Mouse (Mus musculus) liver, adult 2 months (tissue): ENCODE measurements around the gene Ecd. TPM values are rescaled to one million over a fixed set of nuclear protein-coding genes. Genes with fewer than 3 reads are reported as not detected.

Source experiments
- DNase-seq: peaks from one replicate; pipeline ENCODE4 v3.0.0-alpha.2; 2011; ENCODE audit warnings: low read depth, low spot score; ENCODE audit errors: extremely low read depth
- H3K27ac ChIP-seq: fragments of 200-500 bp; replicated peaks from 2 replicates; pipeline ENCODE4 v1.5.1; 2012; ENCODE audit warnings: low read depth, mild to moderate bottlenecking, control low read depth, inconsistent platforms, low read length; ENCODE audit not compliant: insufficient read depth
- H3K27me3 ChIP-seq: fragments of 200-500 bp; 2 replicates; pipeline ENCODE4 v1.6.1; 2012; ENCODE audit warnings: mild to moderate bottlenecking, moderate library complexity, low read length, inconsistent platforms; ENCODE audit not compliant: control insufficient read depth, insufficient read depth
- H3K36me3 ChIP-seq: fragments of 200-500 bp; 2 replicates; pipeline ENCODE4 v1.6.1; 2012; ENCODE audit warnings: low read length, inconsistent platforms; ENCODE audit not compliant: control insufficient read depth, insufficient read depth
- H3K4me1 ChIP-seq: fragments of 200-500 bp; 2 replicates; pipeline ENCODE4 v1.6.1; 2011; ENCODE audit warnings: low read length; ENCODE audit not compliant: control insufficient read depth, insufficient read depth
- H3K4me3 ChIP-seq: fragments of 200-500 bp; 2 replicates; pipeline ENCODE4 v1.5.1; 2011; ENCODE audit warnings: low read depth, mild to moderate bottlenecking, control low read depth, low read length, moderate library complexity; ENCODE audit not compliant: insufficient read depth
- H3K79me2 ChIP-seq: fragments of 200-500 bp; 2 replicates; pipeline ENCODE4 v1.6.1; 2012; ENCODE audit warnings: inconsistent platforms, mild to moderate bottlenecking, low read length, moderate library complexity; ENCODE audit not compliant: control insufficient read depth, insufficient read depth
- H3K9ac ChIP-seq: fragments of 200-500 bp; 2 replicates; pipeline ENCODE4 v1.6.1; 2012; ENCODE audit warnings: low read depth, mild to moderate bottlenecking, control low read depth, inconsistent platforms, low read length
- CTCF ChIP-seq: fragments of 200-500 bp; IDR thresholded peaks from 2 replicates; pipeline ENCODE4 v1.5.1; 2011; ENCODE audit warnings: low read depth, low read length, control low read depth
- POLR2A ChIP-seq: fragments of 200-500 bp; IDR thresholded peaks from 2 replicates; pipeline ENCODE4 v1.6.1; 2011; ENCODE audit warnings: low read length, control low read depth; ENCODE audit not compliant: insufficient read depth; ENCODE audit errors: extremely low read depth
- WGBS: fragments of 180-500 bp; shearing (Covaris S2); methylation state at CpG from one replicate; pipeline ENCODE4 v1.1.7; 2018; 5-methylcytosine and 5-hydroxymethylcytosine counted together
- polyA plus RNA-seq: library from polyadenylated mRNA; depleted of rRNA; stranded (reverse); fragments of >200 nt; gene quantifications from 2 replicates; pipeline ENCODE4 v1.2.3, GENCODE M21; 2012
- total RNA-seq: library from RNA; depleted of rRNA; stranded (reverse); fragments of >200 nt; gene quantifications from 2 replicates; pipeline ENCODE4 v1.2.3, GENCODE M21; 2014

Gene Ecd
- total and polyA plus RNA-seq, 2 experiments, result 13.6 to 16.7 TPM

DNA sequence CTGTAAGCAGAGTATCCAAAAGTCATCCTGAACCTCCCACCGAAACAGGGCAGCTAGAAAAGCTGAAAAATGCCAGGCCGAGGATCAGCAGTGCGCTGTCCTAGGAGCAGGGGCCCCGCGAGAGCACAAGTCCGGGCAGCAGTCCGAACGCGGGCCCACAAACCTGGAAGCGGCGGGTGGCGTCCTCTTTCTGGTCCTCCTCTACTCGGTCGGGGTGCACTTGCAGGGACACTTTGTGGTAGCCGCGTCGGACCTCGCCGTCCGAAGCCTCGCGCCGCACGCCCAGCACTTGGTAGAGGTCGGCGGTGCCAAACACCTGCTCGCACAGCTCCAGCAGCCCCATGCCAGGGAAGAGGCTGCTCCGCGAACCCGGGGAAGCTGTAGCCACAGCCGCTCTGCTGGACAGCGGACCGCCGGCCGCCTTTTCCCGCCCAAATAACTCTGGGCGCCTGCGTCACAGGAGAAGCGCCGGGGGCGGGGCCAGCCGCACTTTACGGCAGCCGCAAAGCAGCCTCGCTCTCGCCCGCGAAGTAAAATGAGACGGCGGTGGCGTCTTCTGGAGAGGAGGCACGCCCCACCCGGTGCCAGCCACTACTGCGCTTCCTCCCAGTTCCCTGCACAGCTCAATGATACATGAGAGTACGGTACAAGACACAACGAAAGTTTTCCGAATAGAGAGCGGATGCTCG, 40.7 kb upstream of the Ecd start, which contains the start of gene Dnajc9:
Gene Dnajc9, minus strand, starts transcription at position 470 of the 689 bp plus-strand sequence.
- H3K4me1 ChIP-seq, result peaks cover 6% of the 10 kb centered on the region; the same call in 1 of the 2 replicates
- H3K27me3 ChIP-seq, result no peaks in the 10 kb centered on the region
- H3K9ac ChIP-seq, result peak within 1 kb of the TSS; percentile 90
- DNase-seq, result peak; percentile 72
- no peak for TF ChIP-seq CTCF
- TF ChIP-seq POLR2A, result peak; percentile 59; the same call in 1 of the 2 replicates
- H3K4me3 ChIP-seq, result peak within 1 kb of the TSS; percentile 98
- 0 out of 2 replicates have a peak, but pooled peaks cover 3% of the 10 kb centered on the region for H3K79me2 ChIP-seq
- H3K36me3 ChIP-seq, result peaks cover 6% of the 10 kb centered on the region; the same call in 1 of the 2 replicates
- WGBS, result under 1% methylated on average over 59 of the region's 59 CpGs
- peak within 1 kb of the TSS; percentile 22 for H3K27ac ChIP-seq

DNA sequence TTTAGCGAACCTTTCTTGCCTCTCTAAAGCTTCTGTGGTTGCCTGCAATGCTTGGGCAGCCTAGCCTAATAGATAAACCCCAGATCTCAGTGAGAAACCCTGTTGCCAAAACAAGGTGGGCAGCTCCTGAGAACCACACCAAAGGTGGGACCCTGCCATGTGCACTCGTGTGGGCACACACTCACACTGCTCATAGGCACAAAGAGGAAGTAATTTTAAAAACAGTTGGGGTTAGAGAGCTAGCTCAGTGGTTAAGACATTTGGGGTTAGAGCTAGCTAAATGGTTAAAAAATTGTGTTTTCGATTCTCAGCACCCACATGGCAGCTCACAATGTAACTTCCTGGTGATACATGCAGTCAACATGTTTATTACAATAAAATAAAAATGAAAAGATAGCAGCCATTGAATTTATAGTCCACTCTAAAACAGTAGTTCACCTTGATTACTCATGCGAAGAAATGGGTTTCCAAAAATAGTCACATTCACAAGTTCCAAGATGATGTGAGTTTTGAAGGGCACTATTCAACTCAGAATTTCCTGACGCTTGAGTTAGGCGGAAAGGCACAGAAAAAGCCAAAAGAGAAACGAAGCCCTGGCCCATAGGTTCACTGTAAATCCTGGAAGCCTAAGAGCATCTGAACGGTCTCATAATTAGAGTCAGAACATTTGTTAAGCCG, 32.0 kb upstream of the Ecd start:
- WGBS, result 91% methylated on average over 9 of the region's 9 CpGs
- Histone ChIP-seq H3K27ac (no peak overlapping the region), H3K36me3 (peaks cover 14% of the 10 kb centered on the region), H3K27me3 (no peaks in the 10 kb centered on the region), H3K4me3 (no peak overlapping the region), H3K9ac (no peak overlapping the region), H3K79me2 (no peaks in the 10 kb centered on the region), H3K4me1 (no peaks in the 10 kb centered on the region)
- DNase-seq, result no peak
- TF ChIP-seq POLR2A (no peak), CTCF (no peak)

DNA sequence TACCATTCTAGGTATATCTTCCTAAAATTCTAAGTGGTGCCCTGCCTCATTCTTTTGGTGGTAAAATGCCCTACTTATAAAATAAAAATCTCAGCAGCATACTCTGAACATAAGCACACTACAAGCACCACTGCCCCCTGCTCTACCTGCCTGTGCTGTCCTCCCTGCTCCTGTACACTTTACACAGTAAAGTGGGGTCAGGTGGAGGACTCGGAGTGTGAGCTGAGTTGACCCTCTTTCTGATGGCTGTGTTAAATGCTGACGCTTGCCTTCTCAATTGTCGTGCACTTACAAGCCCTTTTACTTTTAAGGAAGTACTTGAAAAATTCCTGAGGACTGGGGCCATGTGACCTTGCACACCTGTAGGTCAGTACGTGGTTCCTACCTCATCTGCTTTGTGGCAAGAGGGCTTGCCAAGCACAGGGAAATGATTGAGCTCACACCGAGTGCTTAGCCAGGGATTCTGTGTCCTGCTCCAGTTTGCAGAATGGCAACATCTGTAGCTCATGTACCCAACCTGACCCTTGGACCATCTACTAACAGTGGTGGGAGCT, 31.2 kb upstream of the Ecd start:
- no peak for TF ChIP-seq CTCF
- TF ChIP-seq POLR2A, result no peak
- DNase-seq, result no peak
- no peak overlapping the region for H3K9ac ChIP-seq
- no peaks in the 10 kb centered on the region for H3K4me1 ChIP-seq
- H3K27me3 ChIP-seq, result no peaks in the 10 kb centered on the region
- no peaks in the 10 kb centered on the region for H3K79me2 ChIP-seq
- peaks cover 13% of the 10 kb centered on the region for H3K36me3 ChIP-seq
- 86% methylated on average over 5 of the region's 5 CpGs for WGBS
- H3K27ac ChIP-seq, result no peak overlapping the region
- no peak overlapping the region for H3K4me3 ChIP-seq

DNA sequence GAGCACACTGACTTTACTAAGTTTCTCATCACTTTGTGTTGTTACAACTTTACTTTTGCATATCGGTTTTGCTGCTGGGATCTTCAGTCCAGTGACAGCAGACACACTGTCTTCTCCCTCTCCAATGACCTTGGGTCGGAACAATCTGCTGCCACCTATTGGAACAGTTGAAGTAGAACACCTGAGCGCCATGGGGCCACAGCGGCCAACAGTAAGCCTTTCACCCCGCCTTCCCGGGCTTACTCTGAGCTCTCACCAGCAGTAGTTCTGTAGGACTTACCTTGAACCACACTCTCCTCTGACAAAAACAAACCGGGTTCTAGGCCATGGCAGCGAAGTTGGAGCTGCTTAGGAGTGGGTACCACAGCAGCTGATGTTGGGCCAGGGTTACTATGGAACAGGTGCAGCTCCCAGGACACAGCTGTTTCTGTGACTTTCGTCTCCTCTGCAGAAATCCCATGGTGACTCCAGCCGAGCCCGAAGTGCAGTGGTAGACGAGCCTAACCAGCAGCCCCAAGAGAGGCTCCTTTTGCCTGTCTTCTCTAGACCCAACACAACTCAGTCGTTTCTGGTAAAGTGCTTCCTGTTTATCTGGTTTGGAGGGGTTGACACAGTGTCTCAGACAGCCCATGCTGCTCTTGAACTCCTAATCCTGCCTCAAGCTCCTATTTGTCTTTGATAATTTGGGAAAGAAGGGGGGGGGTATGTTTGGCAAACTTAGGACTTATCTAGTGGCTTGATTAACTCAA, 30.6 kb upstream of the Ecd start:
- Histone ChIP-seq H3K9ac (0 out of 2 replicates have a peak overlapping the region, but pooled peaks have one; percentile 1), H3K4me1 (no peaks in the 10 kb centered on the region), H3K36me3 (peaks cover 10% of the 10 kb centered on the region), H3K4me3 (no peak overlapping the region), H3K79me2 (no peaks in the 10 kb centered on the region), H3K27ac (no peak overlapping the region), H3K27me3 (no peaks in the 10 kb centered on the region)
- no peak for TF ChIP-seq POLR2A
- TF ChIP-seq CTCF, result peak; percentile 83
- 34% methylated on average over 13 of the region's 13 CpGs for WGBS
- DNase-seq, result peak; percentile 64

DNA sequence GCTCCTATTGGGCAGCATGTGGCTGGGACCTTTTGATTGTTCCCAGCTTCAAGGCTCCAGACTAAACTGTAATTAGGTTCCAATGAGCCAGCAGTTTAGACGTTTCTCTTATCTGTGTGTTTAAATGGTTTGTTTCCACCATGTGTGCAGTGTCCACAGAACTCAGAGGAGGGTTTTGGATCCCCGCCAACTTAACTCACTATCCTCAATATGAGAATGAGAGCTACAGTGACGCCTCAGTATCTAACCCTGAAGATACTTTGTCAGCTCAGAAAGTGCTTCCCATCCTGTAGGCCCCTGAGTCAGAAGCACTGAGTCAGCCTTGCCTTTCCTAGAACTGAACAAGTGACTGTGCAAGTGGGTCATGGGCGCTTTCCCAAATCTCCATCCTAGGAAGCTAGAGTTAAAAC, 29.2 kb upstream of the Ecd start:
- no peaks in the 10 kb centered on the region for H3K79me2 ChIP-seq
- H3K27me3 ChIP-seq, result no peaks in the 10 kb centered on the region
- no peak for DNase-seq
- 47% methylated on average over 4 of the region's 4 CpGs for WGBS
- H3K4me1 ChIP-seq, result no peaks in the 10 kb centered on the region
- no peak overlapping the region for H3K9ac ChIP-seq
- H3K27ac ChIP-seq, result no peak overlapping the region
- H3K4me3 ChIP-seq, result no peak overlapping the region
- TF ChIP-seq CTCF, result no peak
- no peak for TF ChIP-seq POLR2A
- peaks cover 9% of the 10 kb centered on the region for H3K36me3 ChIP-seq
